Mouse (Mus musculus): ENCODE measurements at regions not wholly inside any gene's neighbourhood (a gene's known extent, or its start where the extent isn't known, plus 50 kb on each side); places are given as distances from the start of the nearest gene placed in this dataset.

GRCm38 (mm10) chr11:19701198-19701597 is 223.0 kb upstream of the Spred2 start:
- no peak for TF ChIP-seq CEBPB (IDR thresholded peaks at IDR 0.05; ENCODE audit: insufficient read depth, poor library complexity, severe bottlenecking)
- TF ChIP-seq POLR2A (IDR thresholded peaks at IDR 0.05; ENCODE audit: insufficient read length, low read depth), result no peak
- no peak for TF ChIP-seq MYOG (IDR thresholded peaks at IDR 0.05; ENCODE audit: control insufficient read depth in 1 of 3, insufficient read depth in 1 of 3, insufficient read length in 2 of 3, low read depth in 2 of 3)
- TF ChIP-seq E2F4 (IDR thresholded peaks at IDR 0.05; ENCODE audit: insufficient read depth), result no peak
- no peak for TF ChIP-seq TCF12 (IDR thresholded peaks at IDR 0.05; ENCODE audit: insufficient read depth, poor library complexity, severe bottlenecking)
- no peak for TF ChIP-seq TCF3 (IDR thresholded peaks at IDR 0.05; ENCODE audit: insufficient read length, low read depth)
- no peak for TF ChIP-seq REST (IDR thresholded peaks at IDR 0.05; ENCODE audit: insufficient read depth, insufficient read length)
